10 mouse cellular contexts compared by ENCODE assay signal in the genomic region with DNA sequence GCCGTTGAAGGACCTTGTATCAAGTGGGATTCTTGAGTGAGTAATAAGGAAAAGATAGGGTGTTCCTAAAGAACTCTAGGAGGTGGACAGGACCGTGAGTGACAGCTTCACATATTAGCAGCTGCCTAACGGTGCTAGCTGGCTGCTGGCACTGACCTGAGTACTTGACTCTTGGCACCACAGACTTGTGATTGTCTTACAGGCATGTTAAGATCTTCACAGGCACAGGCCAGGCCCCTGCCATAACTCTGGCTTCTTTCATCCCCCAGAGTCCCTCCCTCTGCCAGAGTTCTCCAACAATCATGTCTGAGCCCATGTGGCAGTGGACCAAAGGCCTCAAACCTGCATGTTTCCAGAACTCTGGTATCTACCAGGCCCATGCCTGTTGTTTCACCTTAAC. TPM values are rescaled to one million over a fixed set of nuclear protein-coding genes. Genes with fewer than 3 reads are reported as not detected.
DNase-seq lines count a peak whose midpoint lies in the region; ATAC-seq and TF ChIP-seq lines count a peak whose summit lies in the region.
"Had no signal": no experiment of that assay in that cellular context is flagged by ENCODE, and none has a peak within 500 bp of the region (broad histone marks: within the 10 kb centered on the region; RNA-seq: fewer than 3 reads in every experiment).

No protein-coding gene starts in this region.

- TF ChIP-seq EP300 in liver, postnatal 0 days (IDR thresholded peaks at IDR 0.05; ENCODE audit: low read depth): no peak

- ATAC-seq in midbrain, embryonic 12.5 days (ENCODE audit: low FRiP score, low read depth): no peak
- no peak for ATAC-seq in liver, postnatal 0 days
- ATAC-seq: activated CD4-positive, CD25-positive, alpha-beta regulatory T cell, adult 4 months had no signal

- intact Hi-C loops in gastrocnemius, adult 2 months (cut with DNase I): loop anchor here (5.0 kb wide), 1 partner anchor 34 kb away; no protein-coding TSS in a partner anchor
- intact Hi-C loops in heart, postnatal 10 days (cut with DNase I): no loop called here
- intact Hi-C loops in left cerebral cortex, postnatal 4 days (cut with DNase I): no loop called here

- H3K4me1 ChIP-seq in midbrain, embryonic 12.5 days: peaks cover 83% of the 10 kb centered on the region
- H3K4me1 ChIP-seq in liver, postnatal 0 days (ENCODE audit: insufficient read depth): peaks cover 16% of the 10 kb centered on the region; the same call in 1 of the 2 replicates

- peak; percentile 66 for DNase-seq in gastrocnemius, adult 2 months
- DNase-seq in gastrocnemius, postnatal 25 days: no peak
- DNase-seq in adipocyte (ENCODE audit: low spot score): peak; percentile 12
- DNase-seq in heart, postnatal 10 days: peak; percentile 48 to 59
- no peak for DNase-seq in right cerebral cortex, postnatal 25 days
- DNase-seq in left cerebral cortex, postnatal 4 days: no peak
- DNase-seq in liver, postnatal 0 days: no peak
- DNase-seq: thymus, adult 18-20 months had no signal

- H3K9me3 ChIP-seq in midbrain, embryonic 12.5 days: no peaks in the 10 kb centered on the region
- H3K9me3 ChIP-seq in liver, postnatal 0 days (ENCODE audit: low read length): no peaks in the 10 kb centered on the region

- no peak overlapping the region for H3K9ac ChIP-seq in midbrain, embryonic 12.5 days (replicated peaks)
- no peak overlapping the region for H3K9ac ChIP-seq in liver, postnatal 0 days (replicated peaks)

- no peak for TF ChIP-seq CTCF in gastrocnemius, adult 2 months (IDR thresholded peaks at IDR 0.05)
- TF ChIP-seq CTCF in liver, postnatal 0 days (IDR thresholded peaks at IDR 0.05; ENCODE audit: low read depth): no peak

- 83% methylated on average over 3 of the region's 3 CpGs for WGBS in midbrain, embryonic 12.5 days
- WGBS in liver, postnatal 0 days (ENCODE audit: insufficient replicate concordance): 88% methylated on average over 3 of the region's 3 CpGs

- no peak overlapping the region for H3K4me2 ChIP-seq in midbrain, embryonic 12.5 days (replicated peaks)
- H3K4me2 ChIP-seq in liver, postnatal 0 days (ENCODE audit: low read depth, low read length): no peak overlapping the region

- H3K27me3 ChIP-seq in midbrain, embryonic 12.5 days: no peaks in the 10 kb centered on the region
- H3K27me3 ChIP-seq in liver, postnatal 0 days (ENCODE audit: insufficient read depth, low read length): no peaks in the 10 kb centered on the region

- H3K4me3 ChIP-seq in gastrocnemius, adult 2 months: no peak overlapping the region
- no peak overlapping the region for H3K4me3 ChIP-seq in midbrain, embryonic 12.5 days
- H3K4me3 ChIP-seq in liver, postnatal 0 days (ENCODE audit: low read depth, low read length): no peak overlapping the region

- peak overlapping the region; percentile 71 for H3K27ac ChIP-seq in gastrocnemius, adult 2 months
- peak overlapping the region; percentile 66 for H3K27ac ChIP-seq in midbrain, embryonic 12.5 days (replicated peaks)
- no peak overlapping the region for H3K27ac ChIP-seq in liver, postnatal 0 days (ENCODE audit: low read depth)

- H3K36me3 ChIP-seq in midbrain, embryonic 12.5 days: 0 out of 2 replicates have a peak, but pooled peaks cover 2% of the 10 kb centered on the region
- H3K36me3 ChIP-seq in liver, postnatal 0 days (replicated peaks; ENCODE audit: insufficient read depth, low read length): 0 out of 2 replicates have a peak, but pooled peaks cover 4% of the 10 kb centered on the region

RNA-seq across cellular contexts. Expression of a gene that starts 48.1 kb away (rescaled TPM):
- total RNA-seq in gastrocnemius, adult 2 months (2021): 10 to 100 TPM; 80.8 to 97.5 TPM
- 10 to 100 TPM; 82.0 to 95.5 TPM for total RNA-seq in gastrocnemius, postnatal 25 days (2021)
- 10 to 100 TPM; 84.2 to 87.3 TPM for total RNA-seq in heart, postnatal 10 days (2021)
- polyA plus RNA-seq in midbrain, embryonic 12.5 days (2016; fragmentation: Nextera tagmentation; extraction: Ambion mirVana): 91.0 and 91.9 TPM in 2 replicates
- 10 to 100 TPM; 65.6 to 71.2 TPM for total RNA-seq in left cerebral cortex, postnatal 4 days (2021)
- polyA plus RNA-seq in liver, postnatal 0 days (2015; fragmentation: Nextera tagmentation; extraction: Ambion mirVana): 36.2 and 38.6 TPM in 2 replicates

RNA-seq across cellular contexts. Expression of a gene that starts 48.3 kb away (rescaled TPM):
- 10 to 100 TPM; 16.3 to 20.1 TPM for total RNA-seq in gastrocnemius, adult 2 months (2021)
- total RNA-seq in gastrocnemius, postnatal 25 days (2021): 10 to 100 TPM; 16.8 to 18.0 TPM
- total RNA-seq in heart, postnatal 10 days (2021): 10 to 100 TPM; 11.4 to 12.0 TPM
- polyA plus RNA-seq in midbrain, embryonic 12.5 days (2016; fragmentation: Nextera tagmentation; extraction: Ambion mirVana): 5.8 and 9.5 TPM in 2 replicates
- 1 to 10 TPM; 5.6 to 6.9 TPM for total RNA-seq in left cerebral cortex, postnatal 4 days (2021)
- polyA plus RNA-seq in liver, postnatal 0 days (2015; fragmentation: Nextera tagmentation; extraction: Ambion mirVana): 2.8 and 3.1 TPM in 2 replicates

Comparison
In these comparisons a context has a peak if more than half of its experiments do, and no peak if none do; other contexts are left out.
1. DNase-seq: peak in gastrocnemius, adult 2 months (single experiment), adipocyte (single experiment) and heart, postnatal 10 days (2 of 2); none in gastrocnemius, postnatal 25 days (single experiment), right cerebral cortex, postnatal 25 days (single experiment), left cerebral cortex, postnatal 4 days (single experiment) and liver, postnatal 0 days (single experiment).